Mouse (Mus musculus): ENCODE results near the gene Rhox7b. TPM values are rescaled to one million over a fixed set of nuclear protein-coding genes. Genes with fewer than 3 reads are reported as not detected.
"Not testable (repeated sequence)": the region's sequence is repeated elsewhere in the genome, so short reads cannot be mapped to it uniquely, and the experiment has no call there.

The Rhox7b gene
- total RNA-seq (2021), result not detected
- long read RNA-seq, experiment 1, result 0 reads
- long read RNA-seq, experiment 2, result 0 reads

- DNase-seq (ENCODE audit: low spot score), result not testable (repeated sequence)
Measured at GRCm38 (mm10) chrX:37897132-37897531, at the start of gene Rhox7b. TSS of gene Rhox7b (minus strand) at chrX:37897232.

GRCm38 (mm10) chrX:37916311-37916710 is 19.3 kb upstream of the Rhox7b start:
- DNase-seq (ENCODE audit: low spot score), result no peak

DNA sequence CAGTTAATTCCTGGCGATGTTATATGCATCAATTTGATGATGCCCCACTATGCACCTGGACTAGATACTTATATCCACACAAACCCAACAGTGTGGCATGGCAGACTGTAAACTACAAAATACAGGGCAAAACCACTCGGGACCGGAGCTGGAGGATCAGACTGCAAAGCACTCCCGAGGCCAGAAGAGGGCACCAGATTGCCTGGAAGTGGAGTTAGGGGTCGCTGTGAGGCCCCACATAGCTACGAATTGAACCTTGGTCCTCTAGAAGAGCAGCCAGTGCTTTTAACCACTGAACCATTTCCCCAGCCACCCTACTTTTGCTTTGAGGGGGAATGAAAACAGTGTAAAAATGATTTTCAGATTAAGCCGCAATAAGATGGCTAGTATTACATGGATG is 11.5 kb upstream of the Rhox7b start:
- DNase-seq (ENCODE audit: low spot score), result no peak

- no peak for DNase-seq (ENCODE audit: low spot score)
Measured at GRCm38 (mm10) chrX:37903727-37904126, 6.7 kb upstream of the Rhox7b start.

DNA sequence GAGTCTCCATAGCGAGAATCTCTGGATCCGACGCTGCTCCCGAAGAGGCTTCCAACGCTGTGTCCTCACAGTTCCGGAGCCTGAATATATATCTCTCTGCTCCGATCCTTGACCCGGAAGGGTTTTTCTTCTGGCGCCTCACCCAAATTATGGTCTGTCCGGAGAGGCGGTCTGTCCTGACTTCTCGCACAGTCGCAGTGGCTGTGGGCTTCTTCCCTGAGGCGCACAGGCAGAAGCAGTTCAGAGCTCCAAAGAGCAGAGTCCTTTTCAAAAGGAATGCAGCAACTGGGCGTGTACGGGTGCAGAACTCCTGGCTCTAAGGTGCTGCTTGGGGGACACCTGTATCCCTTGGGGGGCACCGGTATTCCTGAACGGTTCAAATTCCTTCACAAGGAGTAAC is 4.6 kb upstream of the Rhox7b start, which contains the start of gene Rhox9:
Rhox9 (minus strand) TSS at position 101 of the 400 bp plus-strand sequence.
- DNase-seq (ENCODE audit: low spot score), result not testable (repeated sequence)

- no peak for DNase-seq (ENCODE audit: low spot score)
Measured at GRCm38 (mm10) chrX:37878844-37879243, 18.2 kb downstream of the Rhox7b start, which contains the start of gene Rhox8. TSS of gene Rhox8 (minus strand) at chrX:37878944.

- DNase-seq (ENCODE audit: low spot score), result no peak
Measured at GRCm38 (mm10) chrX:37871641-37872040, 25.4 kb downstream of the Rhox7b start.

Other genes starting within 250 kb of the Rhox7b start
- not detected for gene Rhox4g, start 245.9 kb downstream of the Rhox7b start, total RNA-seq (2021)
- gene Rhox3h, start 228.5 kb downstream of the Rhox7b start, total RNA-seq (2021), result not detected
- not detected for gene Rhox2h, start 224.0 kb downstream of the Rhox7b start, total RNA-seq (2021)
- not detected for gene Rhox5, start 92.4 kb downstream of the Rhox7b start, total RNA-seq (2021)
- not detected for gene Rhox6, start 70.3 kb downstream of the Rhox7b start, total RNA-seq (2021)
- not detected for gene Rhox7a, start 65.5 kb downstream of the Rhox7b start, total RNA-seq (2021)
- not detected for gene Rhox8, start 18.3 kb downstream of the Rhox7b start, total RNA-seq (2021)
- not detected for gene Rhox9, start 4.5 kb upstream of the Rhox7b start, total RNA-seq (2021)
- not detected for gene Btg1-ps1, start 121.6 kb upstream of the Rhox7b start, total RNA-seq (2021)
- not detected for gene Btg1-ps2, start 145.9 kb upstream of the Rhox7b start, total RNA-seq (2021)
- not detected for gene Rhox10, start 169.2 kb upstream of the Rhox7b start, total RNA-seq (2021)
- not detected for gene Rhox11, start 187.9 kb upstream of the Rhox7b start, total RNA-seq (2021)
- not detected for gene Rhox12, start 213.7 kb upstream of the Rhox7b start, total RNA-seq (2021)
- not detected for gene Rhox13, start 224.0 kb upstream of the Rhox7b start, total RNA-seq (2021)